Mouse (Mus musculus): ENCODE measurements around the gene Ppp1r14b. TPM values are rescaled to one million over a fixed set of nuclear protein-coding genes. Genes with fewer than 3 reads are reported as not detected.
"Not testable (repeated sequence)": the region's sequence is repeated elsewhere in the genome, so short reads cannot be mapped to it uniquely, and the experiment has no call there.

Gene Ppp1r14b
- total RNA-seq, 2 experiments from 2014 or later, result 141 to 236 TPM

DNA sequence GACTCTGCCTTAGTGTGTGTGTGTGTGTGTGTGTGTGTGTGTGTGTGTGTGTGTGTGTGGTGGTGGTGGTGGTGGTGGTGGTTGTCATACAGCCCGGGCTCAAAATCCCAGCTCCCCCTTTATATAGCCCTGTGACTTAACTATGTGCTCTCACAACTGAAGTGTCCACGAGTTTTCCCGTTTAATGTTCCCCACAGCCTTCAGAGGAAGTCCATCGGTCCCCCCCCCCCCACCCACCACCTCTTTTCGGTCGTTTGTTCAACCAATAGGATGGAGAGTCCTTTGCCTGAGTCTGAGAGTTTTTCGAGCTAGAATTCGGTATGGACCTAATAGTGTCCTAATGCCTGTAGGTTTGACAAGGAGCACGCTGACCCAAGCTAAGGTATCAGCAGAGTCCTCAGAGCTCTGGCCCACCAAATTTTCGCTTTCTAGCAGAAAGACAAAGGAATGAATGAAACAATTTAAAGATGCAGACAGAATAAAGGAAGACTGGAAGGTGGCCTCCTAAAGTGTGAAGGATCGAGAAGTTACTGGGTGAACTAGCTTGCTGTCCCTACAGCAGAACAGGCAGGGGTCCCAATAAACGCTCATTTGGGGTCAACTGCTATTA, 1.1 kb upstream of the Ppp1r14b start:
- ATAC-seq (replicated peaks; ENCODE audit: poor library complexity), result no peak

DNA sequence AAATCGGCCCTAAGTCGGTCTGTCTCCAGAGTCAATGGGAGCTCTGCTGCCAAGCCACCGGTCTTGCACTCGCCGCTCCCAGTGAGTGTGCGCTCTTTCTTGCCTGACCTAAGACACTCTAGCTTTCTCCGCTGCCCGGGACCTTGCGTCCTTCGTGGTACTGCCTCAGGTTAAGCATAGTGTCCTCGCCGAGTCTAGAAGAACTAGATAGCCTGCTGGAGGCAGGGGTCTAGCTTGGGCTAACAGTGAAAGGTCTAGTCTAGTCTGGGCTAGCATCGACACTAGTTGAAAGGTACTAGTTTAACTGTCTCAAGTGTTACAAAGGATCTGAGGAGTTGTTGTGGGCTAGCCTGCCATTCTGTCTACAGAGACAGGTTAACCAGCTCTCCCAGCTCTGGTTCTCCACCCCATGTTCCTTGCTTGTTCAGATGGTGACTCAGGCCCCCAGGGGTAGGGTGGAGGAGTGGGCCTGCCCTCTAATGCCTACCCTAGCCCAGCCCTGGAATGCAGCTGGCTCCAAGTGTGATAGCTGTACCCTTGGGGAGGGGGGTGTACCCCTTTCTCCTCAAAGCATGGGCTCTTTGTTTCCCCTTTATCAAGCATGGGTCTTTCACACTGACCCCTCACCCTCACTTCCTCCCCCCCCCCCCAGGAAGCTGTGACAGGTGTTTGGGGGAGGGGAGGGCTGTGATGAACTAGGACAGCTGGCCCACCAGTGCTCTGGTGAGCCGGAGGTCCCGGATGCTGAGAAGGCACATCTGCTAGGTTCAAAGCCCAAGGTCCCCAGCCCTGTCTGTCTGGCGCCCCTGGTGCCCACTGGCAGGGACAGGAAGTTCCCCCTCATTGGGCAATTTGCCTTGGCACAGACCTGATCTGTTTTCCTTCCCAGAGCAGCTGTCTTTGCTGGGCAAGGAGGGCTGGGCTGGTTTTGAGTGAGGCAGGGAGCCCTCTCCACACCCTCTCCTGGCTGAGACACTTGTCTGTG, 1.1 kb downstream of the Ppp1r14b start, which contains the start of gene Plcb3:
Gene Plcb3 (minus strand): TSS at position 934 of the 985 bp plus-strand sequence.
- peak; percentile 17 for ATAC-seq (replicated peaks; ENCODE audit: poor library complexity)

DNA sequence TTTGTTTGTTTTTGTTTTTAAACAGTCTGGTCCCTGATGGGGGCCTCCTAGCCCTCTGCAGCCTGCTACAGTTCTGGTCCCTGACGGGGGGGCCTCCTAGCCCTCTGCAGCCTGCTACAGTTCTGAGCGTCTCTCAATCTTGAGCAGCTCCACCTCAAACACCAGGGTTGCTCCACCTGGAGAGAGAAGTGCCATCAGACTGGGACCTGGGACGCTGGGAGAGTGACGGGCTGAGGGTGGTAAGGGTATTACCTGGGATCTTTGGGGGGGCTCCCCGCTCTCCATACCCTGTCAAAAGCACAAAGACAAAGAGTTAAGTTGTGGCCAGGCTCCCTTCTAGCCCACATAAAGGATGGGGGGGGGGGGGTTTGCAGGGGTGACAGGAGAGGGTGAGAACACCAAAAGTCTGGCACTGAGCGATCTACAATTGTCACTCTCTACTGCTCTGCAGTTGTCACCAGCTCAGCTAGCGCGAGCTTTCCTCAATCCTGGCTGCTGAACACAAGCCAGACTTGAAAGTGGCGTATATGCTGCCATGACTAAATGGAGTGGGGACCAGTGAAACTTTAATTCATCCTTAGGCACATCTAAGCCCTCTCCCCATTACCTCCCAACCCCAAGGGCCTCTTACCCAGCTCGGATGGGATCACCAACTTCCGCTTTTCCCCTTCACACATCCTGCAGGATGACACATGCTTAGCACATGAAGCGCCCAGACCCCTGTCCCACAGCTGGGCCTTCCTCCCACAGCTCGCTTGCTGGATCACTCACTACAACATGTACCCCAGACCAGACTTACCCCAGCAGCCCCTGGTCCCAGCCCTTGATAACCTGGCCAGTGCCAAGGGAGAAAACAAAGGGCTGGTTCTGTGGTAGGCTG, 3.2 kb downstream of the Ppp1r14b start:
- ATAC-seq (replicated peaks; ENCODE audit: poor library complexity), result no peak

DNA sequence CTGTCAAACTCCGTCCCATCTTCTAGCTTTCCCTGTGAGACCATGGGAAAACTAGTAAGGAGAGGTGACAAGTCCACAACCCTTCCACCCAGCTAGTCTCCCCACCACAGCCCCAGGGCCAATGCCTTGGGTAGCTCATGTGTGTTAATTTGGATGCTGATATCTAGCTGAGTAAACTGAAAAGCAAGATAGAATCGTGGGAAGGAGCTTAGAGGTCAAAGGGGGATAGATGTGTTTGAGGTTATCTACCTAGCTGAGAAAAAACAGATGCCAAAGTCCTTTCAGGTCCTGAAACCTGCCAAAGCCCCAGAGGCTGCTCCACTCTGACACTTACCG, 3.8 kb downstream of the Ppp1r14b start:
- no peak for ATAC-seq (replicated peaks; ENCODE audit: poor library complexity)

DNA sequence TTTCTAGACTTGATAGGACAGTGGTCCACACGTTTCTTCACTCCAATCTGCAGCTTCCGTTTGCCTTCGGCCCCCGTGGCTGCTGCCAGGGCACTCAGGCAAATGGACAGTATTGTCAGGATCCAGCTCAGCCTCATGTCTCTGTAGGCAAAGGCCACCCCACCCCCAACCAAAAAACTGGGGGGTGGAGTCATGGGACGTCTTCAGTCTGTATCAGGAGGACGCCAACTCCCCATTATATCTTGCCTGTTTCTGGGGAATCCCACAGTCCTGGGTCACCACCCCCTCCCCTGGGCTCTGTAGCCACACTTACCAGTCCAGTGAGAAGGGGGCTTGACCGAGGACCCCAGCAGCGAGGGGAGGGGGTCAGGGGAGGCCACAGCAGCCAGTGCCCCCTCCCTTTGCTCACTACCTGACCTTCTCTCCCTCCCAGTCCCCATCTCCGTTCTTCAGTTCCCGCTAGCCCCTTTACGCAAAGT, 4.3 kb downstream of the Ppp1r14b start:
- no peak for ATAC-seq (replicated peaks; ENCODE audit: poor library complexity)

DNA sequence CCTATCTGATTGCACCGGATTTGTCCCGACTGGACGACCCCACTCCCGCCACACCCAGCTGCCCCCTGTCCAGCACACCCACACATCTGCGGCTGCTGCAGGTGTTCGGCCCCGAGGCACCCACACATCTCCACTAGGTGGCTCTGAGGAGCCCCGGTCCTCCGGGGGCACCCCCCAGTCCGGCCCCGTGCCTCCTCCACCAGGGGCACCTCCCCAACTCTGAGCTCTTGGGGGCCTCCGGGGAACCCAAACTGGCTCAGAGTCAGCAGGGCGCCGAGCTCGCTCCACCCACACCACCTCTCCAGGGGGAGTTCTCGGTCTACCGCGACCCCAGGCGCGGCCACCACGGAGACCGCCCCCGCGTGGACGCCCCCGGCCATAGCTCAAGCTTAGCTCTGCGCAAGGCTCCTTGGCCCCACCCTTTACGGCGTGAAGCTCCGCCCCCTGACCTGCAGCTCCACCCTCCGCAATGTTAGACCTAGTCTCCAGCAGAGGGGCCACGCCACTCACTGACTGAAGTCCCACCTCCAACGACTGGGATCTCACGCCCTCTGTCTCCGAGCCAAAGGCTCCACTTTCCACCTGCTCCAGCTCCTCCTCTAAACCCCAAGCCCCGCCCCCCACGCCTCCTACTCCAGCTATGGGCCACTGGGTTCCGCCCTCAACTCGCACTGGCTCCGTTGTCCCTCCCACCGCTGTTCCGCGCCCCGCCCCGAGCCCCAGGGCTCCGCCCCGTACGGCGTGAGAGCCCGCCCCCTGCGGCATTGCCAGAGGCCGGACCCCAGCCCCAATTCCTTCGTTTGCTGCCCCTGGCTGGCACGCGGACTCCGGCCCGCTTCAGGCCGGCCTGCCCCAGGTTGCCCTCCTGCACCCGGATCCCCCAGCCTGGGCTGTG, 5.0 kb downstream of the Ppp1r14b start:
- ATAC-seq (replicated peaks; ENCODE audit: poor library complexity), result peak; percentile 77

DNA sequence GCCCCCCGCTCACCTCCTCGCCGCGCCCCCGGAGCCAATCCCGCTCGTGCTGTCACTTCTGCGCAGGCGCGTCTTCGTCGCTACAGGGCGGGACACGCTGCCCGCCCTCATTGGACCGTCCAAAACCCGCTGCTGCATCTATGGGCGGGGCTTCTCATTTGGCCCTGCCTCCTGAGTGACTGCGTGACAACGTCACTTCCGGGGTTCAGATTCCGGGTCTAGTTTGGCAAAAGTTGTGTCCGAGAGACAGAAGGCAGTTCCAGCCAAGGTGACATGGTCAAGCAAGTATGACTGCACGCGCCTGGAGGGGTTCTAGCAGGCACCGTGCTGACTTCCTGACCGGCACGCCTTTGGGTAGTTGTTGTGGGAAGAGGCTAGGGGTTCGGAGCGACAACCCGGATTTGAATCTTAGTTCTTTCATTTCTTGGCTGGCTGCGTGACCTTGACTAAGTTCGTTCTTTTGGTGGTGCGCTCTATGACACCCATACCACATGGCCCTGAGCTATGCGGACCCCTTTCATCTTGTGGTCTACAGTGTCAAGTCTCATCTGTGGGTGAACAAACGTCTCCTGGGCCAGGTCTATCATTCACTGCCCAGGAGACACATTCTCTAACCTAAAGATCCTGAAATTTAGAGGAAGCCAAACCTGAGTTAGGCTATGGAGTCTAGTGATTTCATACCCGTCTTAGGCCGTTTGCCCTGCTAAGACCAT, 5.8 kb downstream of the Ppp1r14b start, which contains the start of gene Fkbp2:
Gene Fkbp2 (minus strand): TSS at position 121 of the 713 bp plus-strand sequence.
- peak; percentile 55 for ATAC-seq (replicated peaks; ENCODE audit: poor library complexity)

DNA sequence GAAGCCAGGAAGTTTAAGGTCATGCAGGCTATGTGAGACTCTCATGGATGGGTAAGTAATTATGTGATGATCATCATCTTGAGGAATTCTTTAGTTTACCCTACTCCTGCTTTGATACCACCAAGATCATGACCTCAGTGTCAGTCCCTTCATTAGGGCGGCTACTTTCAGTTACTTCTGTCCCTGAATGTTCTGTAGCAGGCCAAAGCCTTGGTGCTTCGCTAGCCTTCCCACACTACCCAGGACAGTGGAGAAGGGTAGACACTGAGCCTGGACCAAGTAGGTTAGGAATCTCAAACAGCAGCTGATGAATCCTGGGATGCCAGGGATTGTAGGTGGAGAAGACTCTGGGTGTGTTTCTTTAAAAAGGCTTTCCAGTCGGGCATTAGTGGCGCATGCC, 6.7 kb downstream of the Ppp1r14b start:
- no peak for ATAC-seq (replicated peaks; ENCODE audit: poor library complexity)

DNA sequence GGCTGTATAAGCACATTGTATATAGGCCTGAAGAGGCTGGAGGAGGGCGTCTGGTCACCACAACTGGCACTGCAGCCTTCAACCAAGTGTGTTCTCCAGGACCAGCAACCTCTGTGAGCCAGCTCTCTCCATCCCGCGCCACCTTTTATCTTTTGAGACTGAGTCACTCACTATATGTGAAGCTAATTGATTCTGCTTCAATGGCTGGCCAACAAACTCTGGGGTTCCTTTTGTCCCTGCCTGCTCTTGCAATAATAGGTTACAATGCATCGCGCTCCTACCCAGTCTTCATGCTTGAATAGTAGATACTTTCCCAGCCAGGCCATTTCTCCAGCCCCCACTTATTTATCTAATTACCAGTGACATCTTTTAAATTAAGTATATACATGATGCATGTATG, 8.9 kb downstream of the Ppp1r14b start:
- ATAC-seq (replicated peaks; ENCODE audit: poor library complexity), result no peak

DNA sequence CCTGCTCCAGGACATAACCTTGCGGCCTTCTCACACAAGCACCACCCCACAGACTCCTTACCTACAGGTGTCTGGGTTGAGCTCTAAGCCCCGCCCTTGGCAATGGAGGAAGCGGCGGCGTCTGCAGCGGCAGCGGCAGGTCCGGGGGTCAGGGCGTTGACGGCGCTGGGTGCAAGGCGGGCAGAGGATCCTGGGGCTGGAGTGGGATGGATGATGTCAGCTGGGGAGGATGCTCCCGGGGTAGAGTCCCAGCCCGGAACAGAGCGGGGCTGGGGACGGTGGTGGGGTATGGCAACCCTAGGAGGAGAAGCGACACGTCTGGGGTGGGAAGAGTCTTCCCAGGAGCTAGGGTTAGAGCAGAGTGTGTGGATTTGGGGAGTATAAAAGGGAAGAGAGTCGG, 10.5 kb downstream of the Ppp1r14b start:
- no peak for ATAC-seq (replicated peaks; ENCODE audit: poor library complexity)

DNA sequence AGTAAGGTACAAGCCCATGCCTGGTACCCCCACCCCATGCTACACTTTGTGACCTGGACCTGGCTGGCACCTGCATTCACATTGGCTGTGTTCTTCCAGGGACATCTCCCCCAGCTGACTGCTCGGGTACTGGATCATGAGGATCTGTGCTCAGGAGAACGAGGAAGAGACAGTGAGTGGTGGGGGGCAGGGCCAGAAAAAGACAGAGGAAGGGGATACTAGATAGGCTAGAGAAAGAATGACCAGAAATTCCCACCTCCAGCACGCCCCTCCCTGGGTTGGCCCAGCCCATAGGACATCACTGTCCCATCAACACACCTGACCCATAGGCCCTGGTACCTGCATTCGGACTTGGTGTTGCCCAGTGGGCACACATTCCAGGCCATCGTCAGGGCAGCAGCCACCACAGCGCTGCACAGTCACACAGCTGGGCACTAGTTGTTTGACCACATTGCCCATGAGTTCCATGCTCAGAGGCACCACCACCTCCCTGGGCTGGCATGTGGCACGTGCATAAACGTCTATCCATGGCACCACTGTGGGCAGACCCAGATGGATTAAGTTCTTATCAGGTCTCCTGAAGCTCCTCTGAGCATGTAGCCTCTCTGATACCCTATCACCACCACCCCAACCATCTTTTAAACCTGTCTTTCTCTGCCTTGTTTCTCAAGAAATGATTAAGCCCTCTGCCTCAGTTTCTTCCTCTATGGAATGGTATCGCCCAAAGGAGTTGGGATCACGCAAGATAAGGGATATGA, 11.4 kb downstream of the Ppp1r14b start:
- ATAC-seq (replicated peaks; ENCODE audit: poor library complexity), result peak; percentile 81

DNA sequence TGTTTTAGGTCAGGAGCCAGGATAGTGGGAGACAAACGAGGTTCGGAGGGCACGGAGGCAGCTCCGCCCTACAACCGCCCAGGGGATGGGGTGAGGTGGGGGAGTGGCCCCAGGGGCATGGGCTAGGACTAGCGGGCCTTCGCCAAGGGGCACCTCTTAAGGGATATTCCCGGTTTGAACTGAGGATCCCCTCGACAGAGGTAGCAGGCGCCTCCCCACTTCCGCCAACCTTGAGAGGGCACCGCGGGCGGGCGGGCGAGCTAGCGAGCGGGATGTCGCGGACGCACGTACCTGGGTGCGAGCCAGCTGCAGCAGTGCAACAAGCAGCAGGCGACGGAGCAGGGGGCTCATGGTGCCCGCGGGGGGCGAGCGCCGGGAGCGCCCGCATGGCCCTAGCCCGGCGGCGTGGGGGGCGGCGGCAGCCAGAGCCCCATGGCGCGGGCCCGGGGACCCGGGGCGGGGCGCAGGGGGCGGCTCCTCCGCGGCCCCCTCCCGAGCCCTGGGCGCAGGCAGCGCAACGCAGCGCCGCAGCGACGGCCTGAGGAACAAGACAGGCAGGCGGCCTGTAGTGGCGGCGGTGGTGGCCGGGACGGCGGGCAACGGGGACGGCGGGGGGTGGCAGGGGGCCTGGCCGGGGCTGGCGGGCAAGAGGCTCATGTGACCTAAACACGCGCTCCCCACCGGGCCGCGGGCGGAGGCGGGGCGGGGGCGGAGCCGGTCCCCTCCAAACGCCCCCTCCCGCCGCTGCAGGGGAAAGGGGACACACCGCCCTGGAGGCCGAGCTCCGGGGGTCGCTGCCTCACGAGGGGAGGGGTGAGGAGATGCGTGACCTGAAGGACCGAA, 12.5 kb downstream of the Ppp1r14b start, which contains the start of gene Vegfb:
Gene Vegfb (minus strand): TSS at position 591 of the 843 bp plus-strand sequence.
- ATAC-seq (replicated peaks; ENCODE audit: poor library complexity), result peak; percentile 42

DNA sequence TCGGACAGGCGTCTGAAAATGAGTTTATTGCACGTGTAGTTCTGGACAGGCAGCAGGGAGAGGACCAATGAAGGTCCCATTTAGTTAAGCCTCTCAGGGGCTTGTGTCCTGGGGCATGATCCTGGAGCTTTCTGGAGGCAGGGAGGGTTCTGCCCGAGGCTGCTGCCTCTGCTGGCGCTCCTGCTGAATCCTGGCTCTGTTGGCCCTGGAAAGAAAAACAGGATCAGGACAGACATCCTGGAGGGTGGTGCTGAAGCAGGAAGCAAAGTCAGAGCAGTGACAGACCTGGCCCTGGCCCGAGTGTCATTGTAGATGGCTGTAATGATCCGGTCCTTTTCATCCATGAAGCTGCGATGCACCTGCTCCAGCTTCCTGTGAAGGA, 13.1 kb downstream of the Ppp1r14b start:
- ATAC-seq (replicated peaks; ENCODE audit: poor library complexity), result no peak

DNA sequence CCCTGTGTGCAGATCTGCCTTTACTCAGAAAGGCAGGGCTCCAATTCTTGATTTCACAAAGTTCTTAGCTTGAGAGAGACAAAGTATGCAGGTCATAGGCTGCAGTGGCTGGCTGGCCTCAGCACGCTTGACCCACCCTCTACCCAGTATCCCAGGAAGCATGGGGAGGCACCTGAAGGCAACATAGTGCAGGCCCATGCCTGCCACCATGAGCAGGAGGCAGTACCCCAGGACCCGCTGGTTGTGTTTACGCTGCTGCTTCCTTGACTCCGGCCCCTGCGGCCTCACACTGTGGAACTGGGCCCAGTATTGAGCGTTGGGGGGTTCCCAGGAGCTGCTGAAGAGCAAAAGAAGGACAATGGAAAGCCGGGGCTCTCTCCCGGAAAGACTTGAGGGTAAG, 14.5 kb downstream of the Ppp1r14b start:
- no peak for ATAC-seq (replicated peaks; ENCODE audit: poor library complexity)

DNA sequence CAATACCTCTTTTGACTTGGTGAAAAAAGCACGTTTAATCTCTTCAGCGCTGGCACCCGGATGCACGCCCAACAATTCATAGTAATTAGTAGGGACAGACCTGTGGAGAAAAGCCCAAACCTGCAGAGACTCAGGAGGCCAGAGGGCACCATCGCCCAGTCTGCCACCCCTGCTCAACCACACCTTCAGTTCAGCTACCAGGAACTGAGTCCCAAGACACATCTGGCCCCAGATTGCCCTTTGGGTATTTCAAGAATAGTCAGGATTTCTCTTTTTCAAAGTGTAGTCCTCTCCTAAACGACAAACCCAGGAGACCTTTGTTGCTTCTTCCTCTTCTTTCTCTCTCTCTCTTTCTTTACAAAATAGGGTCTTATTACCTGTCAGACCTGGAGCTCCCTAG, 15.9 kb downstream of the Ppp1r14b start:
- no peak for ATAC-seq (replicated peaks; ENCODE audit: poor library complexity)

DNA sequence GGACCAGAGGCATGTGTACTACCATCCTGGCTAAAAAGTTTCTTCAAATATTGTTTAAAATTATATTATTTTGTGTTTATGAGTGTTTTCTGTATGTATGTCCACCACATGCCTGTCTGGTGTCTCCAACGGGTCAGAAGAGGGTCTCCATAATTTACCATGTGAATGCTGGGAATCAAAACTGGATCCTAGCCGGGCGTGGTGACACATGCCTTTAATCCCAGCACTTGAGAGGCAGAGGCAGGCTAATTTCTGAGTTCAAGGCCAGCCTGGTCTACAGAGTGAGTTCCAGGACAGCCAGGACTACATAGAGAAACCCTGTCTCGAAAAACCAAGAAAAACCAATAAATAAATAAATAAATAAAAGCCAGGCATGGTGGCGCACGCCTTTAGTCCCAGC, 16.4 kb downstream of the Ppp1r14b start:
- ATAC-seq (replicated peaks; ENCODE audit: poor library complexity), result not testable (repeated sequence)

DNA sequence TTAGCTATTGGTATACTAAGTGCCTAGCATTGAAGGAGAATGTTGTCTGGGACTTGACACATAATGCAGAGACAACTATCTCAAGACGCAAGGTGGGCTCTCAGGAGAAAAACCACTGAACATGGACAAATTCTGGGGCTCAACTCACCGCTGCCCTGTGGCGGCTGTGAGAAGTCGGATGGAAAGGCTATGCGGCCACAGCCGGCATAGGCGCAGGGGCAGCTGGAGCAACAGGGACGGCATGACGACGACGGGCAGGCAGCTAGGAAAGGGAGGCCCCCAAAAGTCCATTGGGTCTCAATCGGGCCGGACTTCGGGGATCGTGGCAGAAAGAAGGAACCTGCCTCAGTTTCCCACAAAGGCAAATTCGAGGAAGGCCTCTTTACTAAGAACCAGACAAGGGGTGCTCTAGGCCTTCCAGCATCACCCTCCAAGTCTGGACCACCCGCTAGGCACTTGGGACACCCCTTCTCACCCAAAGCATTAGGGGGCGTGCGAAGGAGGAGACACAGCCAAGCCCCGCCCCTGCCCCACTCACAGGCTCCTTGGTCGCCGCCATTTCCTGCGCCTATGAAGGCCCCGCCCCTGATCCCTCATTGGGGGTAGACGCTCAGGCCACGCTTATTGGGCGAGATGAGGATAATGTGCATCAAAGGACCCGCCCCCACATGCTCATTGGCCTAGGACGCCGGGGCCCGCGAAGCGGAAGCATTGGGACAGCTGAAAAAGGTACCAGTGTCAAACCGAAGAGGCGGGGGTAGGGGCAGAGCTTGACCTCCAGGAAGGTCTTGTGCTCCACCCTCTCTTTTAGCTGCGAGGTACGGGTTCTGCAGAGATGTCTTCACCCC, 17.5 kb downstream of the Ppp1r14b start, which contains the start of gene Dnajc4:
Gene Dnajc4 (minus strand): TSS at position 562 of the 848 bp plus-strand sequence.
- peak; percentile 93 for ATAC-seq (replicated peaks; ENCODE audit: poor library complexity)

Measured in megakaryocyte progenitor cell, adult 5-6 weeks (primary cell).